Mouse (Mus musculus): ENCODE measurements at regions not wholly inside any gene's neighbourhood (a gene's known extent, or its start where the extent isn't known, plus 50 kb on each side); places are given as distances from the start of the nearest gene placed in this dataset.

GRCm38 (mm10) chr3:38050856-38051255, 326.6 kb upstream of the Gm5148 start:
- in situ Hi-C loops (cut with MboI; ENCODE audit: low sequenced_read_pairs) = no loop called here

GRCm38 (mm10) chr3:38050366-38050765, 326.1 kb upstream of the Gm5148 start:
- in situ Hi-C loops (cut with MboI; ENCODE audit: low sequenced_read_pairs) = no loop called here

GRCm38 (mm10) chr3:38049290-38049689, 325.0 kb upstream of the Gm5148 start:
- in situ Hi-C loops (cut with MboI; ENCODE audit: low sequenced_read_pairs) = no loop called here

- in situ Hi-C loops (cut with MboI; ENCODE audit: low sequenced_read_pairs) = no loop called here
Measured at GRCm38 (mm10) chr3:38047445-38047844, 323.2 kb upstream of the Gm5148 start.

- in situ Hi-C loops (cut with MboI; ENCODE audit: low sequenced_read_pairs) = no loop called here
Measured at GRCm38 (mm10) chr3:38046611-38047010, 322.3 kb upstream of the Gm5148 start.

GRCm38 (mm10) chr3:38045989-38046388, 321.7 kb upstream of the Gm5148 start:
- in situ Hi-C loops (cut with MboI; ENCODE audit: low sequenced_read_pairs) = no loop called here

- in situ Hi-C loops (cut with MboI; ENCODE audit: low sequenced_read_pairs) = no loop called here
Measured at GRCm38 (mm10) chr3:38045523-38045922, 321.2 kb upstream of the Gm5148 start.

- in situ Hi-C loops (cut with MboI; ENCODE audit: low sequenced_read_pairs) = no loop called here
Measured at GRCm38 (mm10) chr3:38044338-38044737, 320.0 kb upstream of the Gm5148 start.

- in situ Hi-C loops (cut with MboI; ENCODE audit: low sequenced_read_pairs) = no loop called here
Measured at GRCm38 (mm10) chr3:38042614-38043013, 318.3 kb upstream of the Gm5148 start.

GRCm38 (mm10) chr3:38036131-38036530, 311.8 kb upstream of the Gm5148 start:
- in situ Hi-C loops (cut with MboI; ENCODE audit: low sequenced_read_pairs) = no loop called here

GRCm38 (mm10) chr3:38034138-38034537, 309.8 kb upstream of the Gm5148 start:
- in situ Hi-C loops (cut with MboI; ENCODE audit: low sequenced_read_pairs) = no loop called here

- in situ Hi-C loops (cut with MboI; ENCODE audit: low sequenced_read_pairs) = no loop called here
Measured at GRCm38 (mm10) chr3:38014768-38015167, 290.5 kb upstream of the Gm5148 start.

- in situ Hi-C loops (cut with MboI; ENCODE audit: low sequenced_read_pairs) = no loop called here
Measured at GRCm38 (mm10) chr3:38009168-38009567, 284.9 kb upstream of the Gm5148 start.

GRCm38 (mm10) chr3:38008321-38008720, 284.0 kb upstream of the Gm5148 start:
- in situ Hi-C loops (cut with MboI; ENCODE audit: low sequenced_read_pairs) = no loop called here

- in situ Hi-C loops (cut with MboI; ENCODE audit: low sequenced_read_pairs) = no loop called here
Measured at GRCm38 (mm10) chr3:38007626-38008025, 283.3 kb upstream of the Gm5148 start.

- in situ Hi-C loops (cut with MboI; ENCODE audit: low sequenced_read_pairs) = no loop called here
Measured at GRCm38 (mm10) chr3:38002275-38002674, 278.0 kb upstream of the Gm5148 start.

- in situ Hi-C loops (cut with MboI; ENCODE audit: low sequenced_read_pairs) = no loop called here
Measured at GRCm38 (mm10) chr3:37999779-38000178, 275.5 kb upstream of the Gm5148 start.

GRCm38 (mm10) chr3:37997998-37998397, 273.7 kb upstream of the Gm5148 start:
- in situ Hi-C loops (cut with MboI; ENCODE audit: low sequenced_read_pairs) = no loop called here

GRCm38 (mm10) chr3:37989992-37990391, 265.7 kb upstream of the Gm5148 start:
- in situ Hi-C loops (cut with MboI; ENCODE audit: low sequenced_read_pairs) = no loop called here

GRCm38 (mm10) chr3:37987775-37988505, 263.6 kb upstream of the Gm5148 start:
- in situ Hi-C loops (cut with MboI; ENCODE audit: low sequenced_read_pairs) = no loop called here

- in situ Hi-C loops (cut with MboI; ENCODE audit: low sequenced_read_pairs) = no loop called here
Measured at GRCm38 (mm10) chr3:37987007-37987774, 262.9 kb upstream of the Gm5148 start.

- in situ Hi-C loops (cut with MboI; ENCODE audit: low sequenced_read_pairs) = no loop called here
Measured at GRCm38 (mm10) chr3:37984706-37985105, 260.4 kb upstream of the Gm5148 start.

Data from CH12F3 (cell line).